Mouse (Mus musculus) kidney, embryonic 14.5 days (tissue): ENCODE data around the gene Wbp1l. TPM values are rescaled to one million over a fixed set of nuclear protein-coding genes. Genes with fewer than 3 reads are reported as not detected.

Source experiments
- ATAC-seq: fragments of 200-750 bp; cut with Nextera tagmentation; 2 replicates; pipeline ENCODE4 v1.8.0; 2017; ENCODE audit warnings: moderate number of reproducible peaks, mild to moderate bottlenecking, moderate TSS enrichment, moderate library complexity; ENCODE audit not compliant: low FRiP score, low TSS enrichment
- H3K27ac ChIP-seq: fragments of 300-500 bp; sonication (generic); 2 replicates; pipeline ENCODE4 v1.5.1; 2014; ENCODE audit warnings: low read depth, mild to moderate bottlenecking, low read length, moderate library complexity, mixed read lengths
- H3K27me3 ChIP-seq: fragments of 300-500 bp; sonication (generic); 2 replicates; pipeline ENCODE4 v1.6.1; 2014; ENCODE audit warnings: mild to moderate bottlenecking, low read length; ENCODE audit not compliant: control insufficient read depth, insufficient read depth
- H3K36me3 ChIP-seq: fragments of 300-500 bp; sonication (generic); 2 replicates; pipeline ENCODE4 v1.6.1; 2014; ENCODE audit warnings: low read length, mixed read lengths; ENCODE audit not compliant: control insufficient read depth, insufficient read depth
- H3K4me1 ChIP-seq: fragments of 300-500 bp; sonication (generic); 2 replicates; pipeline ENCODE4 v1.6.1; 2014; ENCODE audit warnings: low read length, mixed read lengths; ENCODE audit not compliant: control insufficient read depth, insufficient read depth
- H3K4me2 ChIP-seq: fragments of 300-500 bp; sonication (generic); replicated peaks from 2 replicates; pipeline ENCODE4 v1.6.1; 2014; ENCODE audit warnings: low read depth, mild to moderate bottlenecking, low read length
- H3K4me3 ChIP-seq: fragments of 300-500 bp; sonication (generic); 2 replicates; pipeline ENCODE4 v1.5.1; 2014; ENCODE audit warnings: mild to moderate bottlenecking, low read length
- H3K9ac ChIP-seq: fragments of 300-500 bp; sonication (generic); 2 replicates; pipeline ENCODE4 v1.6.1; 2014; ENCODE audit warnings: low read depth, mild to moderate bottlenecking, low read length, moderate library complexity
- H3K9me3 ChIP-seq: fragments of 300-500 bp; sonication (generic); 2 replicates; pipeline ENCODE4 v1.6.1; 2016; ENCODE audit warnings: low read length; ENCODE audit not compliant: control insufficient read depth
- WGBS: fragments of 180-500 bp; shearing (Covaris S2); extraction: QIAGEN DNeasy Blood & Tissue Kit; methylation state at CpG from one replicate; pipeline ENCODE4 v1.1.7; 2014; 5-methylcytosine and 5-hydroxymethylcytosine counted together
- polyA plus RNA-seq: library from polyadenylated mRNA; unstranded; fragments of >200 nt; fragmentation: Nextera tagmentation; extraction: Ambion mirVana; gene quantifications from 2 replicates; pipeline ENCODE4 v1.2.1, GENCODE M21; 2014

Wbp1l gene
- polyA plus RNA-seq, 1 experiment from 2014 or later: 46.1 TPM

GRCm38 (mm10) chr19:46607424-46607823 is 8.5 kb downstream of the Wbp1l start:
- ATAC-seq: no peak
- no peaks in the 10 kb centered on the region for H3K27me3 ChIP-seq
- H3K27ac ChIP-seq: no peak overlapping the region
- WGBS: 59% methylated on average over 7 of the region's 7 CpGs
- no peaks in the 10 kb centered on the region for H3K9me3 ChIP-seq
- H3K9ac ChIP-seq: no peak overlapping the region
- 0 out of 2 replicates have a peak, but pooled peaks cover 4% of the 10 kb centered on the region for H3K4me1 ChIP-seq
- H3K4me2 ChIP-seq: no peak overlapping the region
- no peak overlapping the region for H3K4me3 ChIP-seq
- H3K36me3 ChIP-seq: peaks cover 33% of the 10 kb centered on the region

GRCm38 (mm10) chr19:46608158-46608557 is 9.3 kb downstream of the Wbp1l start:
- Histone ChIP-seq H3K36me3 (peaks cover 32% of the 10 kb centered on the region), H3K9me3 (no peaks in the 10 kb centered on the region), H3K4me3 (no peak overlapping the region), H3K4me2 (no peak overlapping the region), H3K9ac (no peak overlapping the region), H3K4me1 (0 out of 2 replicates have a peak, but pooled peaks cover 4% of the 10 kb centered on the region), H3K27me3 (no peaks in the 10 kb centered on the region), H3K27ac (no peak overlapping the region)
- no peak for ATAC-seq
- WGBS: 93% methylated on average over 7 of the region's 7 CpGs

DNA sequence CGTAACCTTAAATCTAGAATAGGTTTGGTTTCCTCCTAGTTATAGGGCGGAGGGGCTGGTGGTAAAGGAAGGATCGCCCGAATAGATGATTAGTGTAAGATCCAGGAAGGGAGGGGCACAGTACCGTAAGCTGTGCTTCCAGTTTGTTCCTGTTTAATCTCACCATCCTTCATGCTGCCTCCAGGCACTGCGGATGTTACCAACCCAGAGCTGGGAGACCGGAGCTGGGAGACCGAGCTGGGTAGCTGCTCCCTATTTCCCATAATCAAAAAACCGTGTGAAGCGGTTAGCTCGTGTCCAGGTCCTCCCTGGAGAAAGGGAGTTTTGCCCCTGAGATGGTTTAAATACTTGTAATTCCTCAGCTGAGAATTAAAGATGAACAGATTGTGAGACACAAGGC is 17.5 kb downstream of the Wbp1l start:
- Histone ChIP-seq H3K9me3 (no peaks in the 10 kb centered on the region), H3K9ac (no peak overlapping the region), H3K4me1 (peaks cover 28% of the 10 kb centered on the region), H3K4me3 (no peak overlapping the region), H3K36me3 (peaks cover 10% of the 10 kb centered on the region; the same call in 1 of the 2 replicates), H3K27ac (peak overlapping the region; percentile 24; the same call in 1 of the 2 replicates), H3K27me3 (no peaks in the 10 kb centered on the region), H3K4me2 (no peak overlapping the region)
- 80% methylated on average over 11 of the region's 11 CpGs for WGBS
- ATAC-seq: no peak

GRCm38 (mm10) chr19:46617361-46617760 is 18.5 kb downstream of the Wbp1l start:
- Histone ChIP-seq H3K9ac (no peak overlapping the region), H3K4me2 (no peak overlapping the region), H3K4me1 (peaks cover 38% of the 10 kb centered on the region), H3K36me3 (peaks cover 10% of the 10 kb centered on the region; the same call in 1 of the 2 replicates), H3K9me3 (no peaks in the 10 kb centered on the region), H3K27ac (no peak overlapping the region), H3K27me3 (no peaks in the 10 kb centered on the region), H3K4me3 (no peak overlapping the region)
- 82% methylated on average over 8 of the region's 8 CpGs for WGBS
- ATAC-seq: no peak

- Histone ChIP-seq H3K9me3 (no peaks in the 10 kb centered on the region), H3K36me3 (peaks cover 9% of the 10 kb centered on the region; the same call in 1 of the 2 replicates), H3K27ac (no peak overlapping the region), H3K9ac (no peak overlapping the region), H3K4me1 (peaks cover 47% of the 10 kb centered on the region), H3K4me3 (no peak overlapping the region), H3K27me3 (no peaks in the 10 kb centered on the region), H3K4me2 (no peak overlapping the region)
- ATAC-seq: no peak
- 78% methylated on average over 9 of the region's 9 CpGs for WGBS
These were observed 19.4 kb downstream of the Wbp1l start for GRCm38 (mm10) chr19:46618322-46618721.

DNA sequence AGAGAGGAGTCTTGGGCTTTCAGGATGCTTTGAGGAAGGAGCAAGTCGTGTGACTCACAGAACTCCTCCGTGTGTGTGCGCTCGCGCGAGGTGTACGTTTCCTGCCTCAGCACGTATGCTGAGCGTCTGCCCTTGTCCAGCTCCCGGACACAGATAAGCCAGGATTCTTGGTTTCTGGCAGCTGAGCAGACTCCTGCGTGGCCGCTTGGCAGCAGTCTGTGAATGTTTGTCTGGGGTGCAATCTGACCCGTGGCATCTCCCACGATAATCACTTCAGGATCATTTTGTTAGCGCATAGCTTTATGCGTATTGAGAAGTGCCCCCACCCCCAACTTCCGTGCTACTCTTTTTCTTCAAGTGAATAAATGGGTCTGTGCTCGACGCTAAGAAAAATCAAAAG is 20.1 kb downstream of the Wbp1l start:
- no peak overlapping the region for H3K4me3 ChIP-seq
- no peaks in the 10 kb centered on the region for H3K9me3 ChIP-seq
- no peak for ATAC-seq
- 48% methylated on average over 19 of the region's 19 CpGs for WGBS
- H3K27ac ChIP-seq: no peak overlapping the region
- peaks cover 2% of the 10 kb centered on the region; the same call in 1 of the 2 replicates for H3K36me3 ChIP-seq
- no peak overlapping the region for H3K4me2 ChIP-seq
- H3K9ac ChIP-seq: no peak overlapping the region
- no peaks in the 10 kb centered on the region for H3K27me3 ChIP-seq
- peaks cover 54% of the 10 kb centered on the region for H3K4me1 ChIP-seq

DNA sequence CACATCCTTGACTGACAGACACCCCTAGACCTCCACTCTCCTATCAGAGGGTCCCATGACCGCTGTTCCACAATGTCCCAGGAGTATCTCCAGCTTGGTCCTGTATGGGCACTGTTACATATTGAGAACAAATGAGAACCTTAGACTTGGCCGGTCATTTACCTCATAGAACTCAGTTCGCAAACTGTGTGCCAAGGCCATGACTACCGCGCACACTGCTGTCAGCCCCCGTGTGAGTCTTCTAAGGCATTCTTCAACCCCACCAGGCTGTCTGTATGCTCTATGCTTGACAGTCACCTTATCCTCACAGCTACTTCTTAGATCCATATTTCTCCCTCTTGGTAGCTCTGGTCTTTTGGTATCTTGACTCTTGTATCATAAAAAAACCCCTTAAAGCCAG is 20.6 kb downstream of the Wbp1l start:
- Histone ChIP-seq H3K4me3 (no peak overlapping the region), H3K36me3 (no peaks in the 10 kb centered on the region; the same call in 1 of the 2 replicates), H3K27me3 (no peaks in the 10 kb centered on the region), H3K4me2 (no peak overlapping the region), H3K27ac (no peak overlapping the region), H3K9me3 (no peaks in the 10 kb centered on the region), H3K9ac (no peak overlapping the region), H3K4me1 (peaks cover 59% of the 10 kb centered on the region)
- WGBS: 97% methylated on average over 6 of the region's 6 CpGs
- no peak for ATAC-seq

- 68% methylated on average over 14 of the region's 14 CpGs for WGBS
- H3K9ac ChIP-seq: no peak overlapping the region
- H3K27me3 ChIP-seq: no peaks in the 10 kb centered on the region
- H3K36me3 ChIP-seq: peaks cover 3% of the 10 kb centered on the region; the same call in 1 of the 2 replicates
- no peak overlapping the region for H3K27ac ChIP-seq
- H3K4me3 ChIP-seq: no peak overlapping the region
- H3K4me1 ChIP-seq: peaks cover 66% of the 10 kb centered on the region
- ATAC-seq: no peak
- H3K9me3 ChIP-seq: no peaks in the 10 kb centered on the region
- no peak overlapping the region for H3K4me2 ChIP-seq
These were observed 21.3 kb downstream of the Wbp1l start for GRCm38 (mm10) chr19:46620016-46620808.
